In the genomic region with DNA sequence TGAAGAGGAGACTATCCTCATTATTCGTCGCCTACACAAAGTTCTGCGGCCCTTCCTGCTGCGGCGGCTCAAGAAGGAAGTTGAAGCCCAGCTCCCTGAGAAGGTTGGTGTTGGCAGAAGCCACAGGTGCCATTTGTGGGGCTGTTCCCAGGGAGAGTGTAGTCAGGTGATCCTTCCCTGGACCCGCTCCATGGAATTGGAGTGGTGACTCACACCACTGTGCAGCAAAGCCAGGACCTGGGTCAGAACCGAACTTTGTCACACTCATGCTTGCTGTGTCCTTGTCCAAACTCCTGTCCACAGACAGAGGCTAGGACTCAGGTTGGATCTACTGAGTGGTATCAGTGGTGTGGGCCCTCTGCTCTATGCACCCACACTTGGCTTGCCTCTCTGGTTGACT, we compare ENCODE assay signal across 22 mouse cellular contexts. TPM values are rescaled to one million over a fixed set of nuclear protein-coding genes. Genes with fewer than 3 reads are reported as not detected.
A peak's percentile ranks its signal among the peaks of the same experiment; 100 is the strongest.
DNase-seq lines count a peak whose midpoint lies in the region; ATAC-seq and TF ChIP-seq lines count a peak whose summit lies in the region.
"Had no signal": no experiment of that assay in that cellular context is flagged by ENCODE, and none has a peak within 500 bp of the region (broad histone marks: within the 10 kb centered on the region; RNA-seq: fewer than 3 reads in every experiment).

No protein-coding gene starts in this region.

- H3K9ac ChIP-seq in hindbrain, postnatal 0 days (replicated peaks; ENCODE audit: low read length) = no peak overlapping the region
- H3K9ac ChIP-seq: hindbrain, embryonic 13.5 days; liver, embryonic 12.5 days; midbrain, embryonic 13.5 days had no signal

- no peaks in the 10 kb centered on the region for H3K9me3 ChIP-seq in hindbrain, postnatal 0 days (ENCODE audit: low read length)
- H3K9me3 ChIP-seq: hindbrain, embryonic 13.5 days; liver, embryonic 12.5 days; midbrain, embryonic 13.5 days had no signal

- peaks cover 98% of the 10 kb centered on the region for H3K36me3 ChIP-seq in hindbrain, postnatal 0 days (ENCODE audit: insufficient read depth, low read length)

- H3K4me3 ChIP-seq in hindbrain, postnatal 0 days (ENCODE audit: low read length) = no peak overlapping the region
- H3K4me3 ChIP-seq: heart, adult 2 months; hindbrain, embryonic 13.5 days; liver, embryonic 12.5 days; midbrain, embryonic 13.5 days had no signal

- H3K4me1 ChIP-seq in hindbrain, postnatal 0 days (ENCODE audit: insufficient read depth, low read length) = no peaks in the 10 kb centered on the region
- H3K4me1 ChIP-seq: hindbrain, embryonic 13.5 days; liver, embryonic 12.5 days; midbrain, embryonic 13.5 days had no signal

- intact Hi-C loops in heart, postnatal 25 days (cut with DNase I) = no loop called here

- WGBS in hindbrain, postnatal 0 days = 95% methylated on average over 7 of the region's 7 CpGs

- DNase-seq in heart, adult 8-10 months (ENCODE audit: low spot score) = peak; percentile 24
- DNase-seq in heart, postnatal 25 days (ENCODE audit: low spot score) = no peak
- DNase-seq in ovary, postnatal 36 days (ENCODE audit: low spot score) = peak; percentile 15
- no peak for DNase-seq in ovary, postnatal 10 days (ENCODE audit: low spot score)
- peak; percentile 39 for DNase-seq in adrenal gland, postnatal 10 days
- peak; percentile 40 for DNase-seq in fibroblast of lung, adult 2 months (ENCODE audit: low read depth)
- no peak for DNase-seq in hindbrain, postnatal 0 days (ENCODE audit: low spot score)
- DNase-seq in kidney, postnatal 14 days = no peak
- DNase-seq: cerebellum, adult 11-12 months; cerebellum, postnatal 10 days; gastrocnemius, postnatal 14 days; kidney, adult 2 months; lung, postnatal 14 days; right cerebral cortex, adult 18-20 months; right cerebral cortex, postnatal 4 days; thymus, postnatal 25 days had no signal

- no peaks in the 10 kb centered on the region for H3K27me3 ChIP-seq in hindbrain, postnatal 0 days (ENCODE audit: insufficient read depth, low read length)
- H3K27me3 ChIP-seq: hindbrain, embryonic 13.5 days; liver, embryonic 12.5 days; midbrain, embryonic 13.5 days had no signal

- no peak overlapping the region for H3K4me2 ChIP-seq in hindbrain, postnatal 0 days (ENCODE audit: low read depth, low read length)
- H3K4me2 ChIP-seq: hindbrain, embryonic 13.5 days; liver, embryonic 12.5 days; midbrain, embryonic 13.5 days had no signal

- TF ChIP-seq CTCF in hindbrain, postnatal 0 days (IDR thresholded peaks at IDR 0.05; ENCODE audit: low read depth) = no peak

- ATAC-seq in hindbrain, postnatal 0 days = no peak
- ATAC-seq: forebrain, embryonic 16.5 days; liver, embryonic 12.5 days; midbrain, embryonic 13.5 days had no signal

- no peak overlapping the region for H3K27ac ChIP-seq in hindbrain, postnatal 0 days
- H3K27ac ChIP-seq: heart, adult 2 months; hindbrain, embryonic 13.5 days; kidney, postnatal 0 days; liver, embryonic 12.5 days; midbrain, embryonic 13.5 days had no signal

RNA-seq across cellular contexts. Expression of gene Smarca4, which starts 53.0 kb away (rescaled TPM):
- 10 to 100 TPM; 47.2 to 49.8 (median 49.3) TPM for total RNA-seq in heart, adult 8-10 months (2022)
- total RNA-seq in heart, postnatal 25 days (2021) = 10 to 100 TPM; 46.4 to 48.1 TPM
- total RNA-seq in adrenal gland, postnatal 10 days (2021) = 10 to 100 TPM; 58.7 to 64.8 TPM
- total RNA-seq in hindbrain, postnatal 0 days (2014; rRNA removed) = 171 and 177 TPM in 2 replicates
- polyA plus RNA-seq in hindbrain, postnatal 0 days (2015; fragmentation: Nextera tagmentation; extraction: Ambion mirVana) = 71.5 and 80.6 TPM in 2 replicates

RNA-seq across cellular contexts. Expression of gene Ldlr, which starts 54.3 kb away (rescaled TPM):
- total RNA-seq in heart, adult 8-10 months (2022) = 1 to 10 TPM; 2.3 to 3.8 (median 3.0) TPM
- total RNA-seq in heart, postnatal 25 days (2021) = 1 to 10 TPM; 2.7 to 3.1 TPM
- 10 to 100 TPM; 21.6 to 41.6 TPM for total RNA-seq in adrenal gland, postnatal 10 days (2021)
- 20.6 and 28.4 TPM in 2 replicates for total RNA-seq in hindbrain, postnatal 0 days (2014; rRNA removed)
- 10.7 and 10.9 TPM in 2 replicates for polyA plus RNA-seq in hindbrain, postnatal 0 days (2015; fragmentation: Nextera tagmentation; extraction: Ambion mirVana)

Comparison
In these comparisons a context has a peak if more than half of its experiments do, and no peak if none do; other contexts are left out.
1. DNase-seq: peak in heart, adult 8-10 months (single experiment), ovary, postnatal 36 days (single experiment), adrenal gland, postnatal 10 days (single experiment) and fibroblast of lung, adult 2 months (single experiment); none in heart, postnatal 25 days (single experiment), ovary, postnatal 10 days (single experiment), hindbrain, postnatal 0 days (single experiment) and kidney, postnatal 14 days (single experiment).